Mouse (Mus musculus): ENCODE data around the gene Rftn1.

- TF ChIP-seq CTCF (IDR thresholded peaks at IDR 0.05; ENCODE audit: low read depth, low read length) (no peak), POLR2A (IDR thresholded peaks at IDR 0.05; ENCODE audit: extremely low read depth, insufficient read depth, low read length) (no peak)
Observed at GRCm38 (mm10) chr17:50151208-50151723, 39.2 kb downstream of the Rftn1 start.
